Mouse (Mus musculus) midbrain, embryonic 14.5 days (tissue): ENCODE measurements at regions not wholly inside any gene's neighbourhood (a gene's known extent, or its start where the extent isn't known, plus 50 kb on each side); places are given as distances from the start of the nearest gene placed in this dataset.
A peak's percentile ranks its signal among the peaks of the same experiment; 100 is the strongest.

ENCODE experiments used
- ATAC-seq: fragments of 200-750 bp; cut with Nextera tagmentation; 2 replicates; pipeline ENCODE4 v1.8.0; 2017; ENCODE audit warnings: moderate number of reproducible peaks, moderate library complexity; ENCODE audit not compliant: low FRiP score, low TSS enrichment
- DNase-seq: peaks from one replicate; pipeline ENCODE4 v3.0.0-alpha.2; 2015
- H3K27ac ChIP-seq: fragments of 300-500 bp; sonication (generic); replicated peaks from 2 replicates; pipeline ENCODE4 v1.5.1; 2014; ENCODE audit warnings: mild to moderate bottlenecking, low read depth, low read length, moderate library complexity
- H3K27me3 ChIP-seq: fragments of 300-500 bp; sonication (generic); 2 replicates; pipeline ENCODE4 v1.6.1; 2014; ENCODE audit warnings: low read length, control low read depth, mixed read lengths; ENCODE audit not compliant: control insufficient read depth, insufficient read depth
- H3K36me3 ChIP-seq: fragments of 300-500 bp; sonication (generic); 2 replicates; pipeline ENCODE4 v1.6.1; 2014; ENCODE audit warnings: low read length, control low read depth; ENCODE audit not compliant: control insufficient read depth, insufficient read depth
- H3K4me1 ChIP-seq: fragments of 300-500 bp; sonication (generic); 2 replicates; pipeline ENCODE4 v1.6.1; 2014; ENCODE audit warnings: mild to moderate bottlenecking, antibody characterized with exemption, low read length, control low read depth; ENCODE audit not compliant: control insufficient read depth, insufficient read depth
- H3K4me2 ChIP-seq: fragments of 300-500 bp; sonication (generic); 2 replicates; pipeline ENCODE4 v1.6.1; 2014; ENCODE audit warnings: mild to moderate bottlenecking, low read length, moderate library complexity
- H3K4me3 ChIP-seq: fragments of 300-500 bp; sonication (generic); replicated peaks from 2 replicates; pipeline ENCODE4 v1.5.1; 2014; ENCODE audit warnings: low read depth, low read length
- H3K9ac ChIP-seq: fragments of 300-500 bp; sonication (generic); replicated peaks from 2 replicates; pipeline ENCODE4 v1.6.1; 2014; ENCODE audit warnings: mild to moderate bottlenecking, low read length, moderate library complexity
- H3K9me3 ChIP-seq: fragments of 300-500 bp; sonication (generic); 2 replicates; pipeline ENCODE4 v1.6.1; 2016; ENCODE audit warnings: low read length, control low read depth, mixed read lengths; ENCODE audit not compliant: control insufficient read depth
- WGBS: fragments of 180-500 bp; shearing (Covaris S2); extraction: QIAGEN DNeasy Blood & Tissue Kit; methylation state at CpG from one replicate; pipeline ENCODE4 v1.1.7; 2014; 5-methylcytosine and 5-hydroxymethylcytosine counted together

GRCm38 (mm10) chr15:62092671-62093185 is 1169.9 kb upstream of the A1bg start:
- ATAC-seq (peak; percentile 66; the same call in 1 of the 2 replicates), DNase-seq (peak; percentile 63)
- 0 out of 2 replicates have a peak overlapping the region, but pooled peaks have one; percentile 14 for H3K9ac ChIP-seq
- H3K4me3 ChIP-seq = no peak overlapping the region
- 6% methylated on average over 5 of the region's 5 CpGs for WGBS
- H3K36me3 ChIP-seq = no peaks in the 10 kb centered on the region
- H3K9me3 ChIP-seq = no peaks in the 10 kb centered on the region
- H3K4me1 ChIP-seq = peaks cover 9% of the 10 kb centered on the region; the same call in 1 of the 2 replicates
- H3K4me2 ChIP-seq = no peak overlapping the region
- H3K27me3 ChIP-seq = no peaks in the 10 kb centered on the region
- H3K27ac ChIP-seq = peak overlapping the region; percentile 66

GRCm38 (mm10) chr15:62091746-62092659 is 1169.2 kb upstream of the A1bg start:
- no peaks in the 10 kb centered on the region for H3K36me3 ChIP-seq
- no peaks in the 10 kb centered on the region for H3K27me3 ChIP-seq
- H3K4me1 ChIP-seq = peaks cover 9% of the 10 kb centered on the region; the same call in 1 of the 2 replicates
- H3K4me2 ChIP-seq = no peak overlapping the region
- H3K27ac ChIP-seq = peak overlapping the region; percentile 66
- no peak overlapping the region for H3K4me3 ChIP-seq
- no peak for ATAC-seq
- no peaks in the 10 kb centered on the region for H3K9me3 ChIP-seq
- WGBS = 57% methylated on average over 12 of the region's 12 CpGs
- no peak for DNase-seq
- no peak overlapping the region for H3K9ac ChIP-seq

GRCm38 (mm10) chr15:62091144-62091543 is 1168.3 kb upstream of the A1bg start:
- DNase-seq = no peak
- no peaks in the 10 kb centered on the region for H3K36me3 ChIP-seq
- 91% methylated on average over 5 of the region's 5 CpGs for WGBS
- H3K4me3 ChIP-seq = no peak overlapping the region
- H3K9ac ChIP-seq = no peak overlapping the region
- H3K4me1 ChIP-seq = peaks cover 9% of the 10 kb centered on the region; the same call in 1 of the 2 replicates
- H3K27ac ChIP-seq = no peak overlapping the region
- no peaks in the 10 kb centered on the region for H3K27me3 ChIP-seq
- no peaks in the 10 kb centered on the region for H3K9me3 ChIP-seq
- H3K4me2 ChIP-seq = no peak overlapping the region
- ATAC-seq = no peak

DNA sequence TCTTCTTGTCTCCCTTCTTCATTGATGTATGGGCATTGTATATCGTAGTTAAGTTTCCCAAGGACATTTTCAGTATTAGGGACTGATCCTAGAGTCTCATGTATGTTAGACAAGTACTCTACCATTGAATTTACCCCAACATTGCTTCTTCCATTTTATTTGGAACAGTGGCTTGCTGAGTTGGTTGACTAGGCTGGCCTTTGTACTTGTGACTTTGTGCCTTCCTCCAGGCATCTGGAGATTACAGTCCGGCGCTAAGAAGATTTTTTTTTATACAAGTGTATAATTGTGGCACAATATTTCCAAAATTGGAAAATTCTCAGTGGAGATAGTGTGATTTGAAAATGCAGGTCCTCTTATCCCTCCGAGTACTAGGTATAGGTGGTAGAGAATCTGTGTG is 1165.5 kb upstream of the A1bg start:
- H3K4me1 ChIP-seq = peaks cover 9% of the 10 kb centered on the region; the same call in 1 of the 2 replicates
- no peak for ATAC-seq
- H3K4me3 ChIP-seq = no peak overlapping the region
- 96% methylated on average over 4 of the region's 4 CpGs for WGBS
- H3K9ac ChIP-seq = no peak overlapping the region
- no peak overlapping the region for H3K27ac ChIP-seq
- DNase-seq = no peak
- no peak overlapping the region for H3K4me2 ChIP-seq
- no peaks in the 10 kb centered on the region for H3K36me3 ChIP-seq
- H3K9me3 ChIP-seq = no peaks in the 10 kb centered on the region
- H3K27me3 ChIP-seq = no peaks in the 10 kb centered on the region

DNA sequence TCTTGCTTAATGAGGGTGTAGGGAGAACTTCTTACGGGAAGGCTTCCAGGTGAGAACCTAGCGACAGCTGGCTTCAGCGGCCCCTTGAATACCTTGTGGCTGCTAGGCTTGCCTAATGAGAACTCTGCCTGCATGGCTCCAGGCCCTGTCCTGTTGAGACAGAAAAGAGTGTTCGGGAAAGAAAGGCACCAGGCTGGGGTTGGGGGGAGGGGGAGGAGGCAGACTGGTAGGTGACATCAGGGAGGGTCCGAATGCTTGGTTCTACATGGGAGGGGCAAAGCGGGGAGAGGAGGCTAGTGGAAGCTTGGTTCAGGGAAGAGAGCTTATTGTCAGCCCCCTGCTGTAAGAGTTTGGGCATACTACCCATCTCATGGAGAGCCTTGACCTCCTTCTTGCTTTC is 1164.9 kb upstream of the A1bg start:
- WGBS = 70% methylated on average over 6 of the region's 6 CpGs
- H3K36me3 ChIP-seq = no peaks in the 10 kb centered on the region
- H3K9ac ChIP-seq = no peak overlapping the region
- no peak overlapping the region for H3K27ac ChIP-seq
- H3K9me3 ChIP-seq = no peaks in the 10 kb centered on the region
- ATAC-seq (no peak), DNase-seq (no peak)
- H3K4me3 ChIP-seq = no peak overlapping the region
- peaks cover 6% of the 10 kb centered on the region; the same call in 1 of the 2 replicates for H3K4me1 ChIP-seq
- H3K27me3 ChIP-seq = no peaks in the 10 kb centered on the region
- no peak overlapping the region for H3K4me2 ChIP-seq

DNA sequence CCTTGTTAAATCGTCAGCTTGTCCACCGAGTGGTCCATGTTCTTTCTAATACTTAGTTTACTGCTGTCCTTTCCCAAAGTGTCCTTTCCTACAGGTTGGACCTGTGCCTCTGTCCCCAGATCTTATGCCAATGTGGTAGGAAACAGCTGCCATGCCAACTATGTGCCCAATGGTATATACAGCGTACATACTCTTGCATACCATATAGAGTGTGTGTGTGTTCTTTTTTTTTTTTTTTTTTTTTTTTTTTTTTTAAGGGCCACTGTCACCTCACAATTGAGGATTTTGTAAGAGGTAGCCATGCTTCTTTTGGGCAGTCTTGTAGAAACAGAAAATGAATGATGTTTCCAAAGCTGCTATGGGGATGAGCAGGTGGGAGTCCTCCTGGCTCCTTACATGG is 1163.2 kb upstream of the A1bg start:
- Histone ChIP-seq H3K27me3 (no peaks in the 10 kb centered on the region), H3K4me2 (no peak overlapping the region), H3K9ac (no peak overlapping the region), H3K9me3 (no peaks in the 10 kb centered on the region), H3K36me3 (no peaks in the 10 kb centered on the region), H3K27ac (no peak overlapping the region), H3K4me3 (no peak overlapping the region), H3K4me1 (no peaks in the 10 kb centered on the region)
- no peak for ATAC-seq
- no peak for DNase-seq
- 89% methylated on average over 3 of the region's 3 CpGs for WGBS

GRCm38 (mm10) chr15:62083347-62083746 is 1160.5 kb upstream of the A1bg start:
- DNase-seq = no peak
- no peaks in the 10 kb centered on the region for H3K36me3 ChIP-seq
- H3K4me3 ChIP-seq = no peak overlapping the region
- no peak overlapping the region for H3K4me2 ChIP-seq
- no peaks in the 10 kb centered on the region for H3K27me3 ChIP-seq
- no peak for ATAC-seq
- H3K9me3 ChIP-seq = no peaks in the 10 kb centered on the region
- 90% methylated on average over 3 of the region's 3 CpGs for WGBS
- no peaks in the 10 kb centered on the region for H3K4me1 ChIP-seq
- no peak overlapping the region for H3K27ac ChIP-seq
- no peak overlapping the region for H3K9ac ChIP-seq

DNA sequence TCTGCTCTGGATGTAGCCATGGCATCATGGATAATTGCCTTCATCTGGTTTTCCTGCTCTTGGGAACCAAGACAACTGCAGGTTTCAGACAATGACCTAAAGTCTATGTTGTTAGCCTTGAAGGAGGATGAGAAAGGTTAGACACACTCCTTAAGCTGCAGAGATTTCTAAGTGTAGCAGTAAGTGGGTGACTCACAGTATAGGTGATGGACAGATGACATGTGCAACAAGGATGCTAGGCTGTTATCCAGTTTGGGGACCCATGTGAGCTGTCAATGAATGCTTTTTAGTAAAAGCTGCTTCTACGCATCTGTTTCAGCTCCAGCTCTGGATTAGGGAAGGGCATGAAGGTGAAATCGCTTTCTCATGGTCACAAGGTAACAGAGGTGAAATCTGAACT is 1159.7 kb upstream of the A1bg start:
- no peaks in the 10 kb centered on the region for H3K9me3 ChIP-seq
- no peak overlapping the region for H3K4me3 ChIP-seq
- H3K27ac ChIP-seq = no peak overlapping the region
- no peaks in the 10 kb centered on the region for H3K27me3 ChIP-seq
- ATAC-seq (no peak), DNase-seq (no peak)
- no peaks in the 10 kb centered on the region for H3K36me3 ChIP-seq
- H3K9ac ChIP-seq = no peak overlapping the region
- no peaks in the 10 kb centered on the region for H3K4me1 ChIP-seq
- WGBS = 96% methylated on average over 2 of the region's 2 CpGs
- H3K4me2 ChIP-seq = no peak overlapping the region
